Mouse (Mus musculus) neural tube, embryonic 12.5 days (tissue): ENCODE results near the gene Gm45261. TPM values are rescaled to one million over a fixed set of nuclear protein-coding genes. Genes with fewer than 3 reads are reported as not detected.
A peak's percentile ranks its signal among the peaks of the same experiment; 100 is the strongest.

Experiments
- ATAC-seq: fragments of 200-750 bp; cut with Nextera tagmentation; 2 replicates; pipeline ENCODE4 v1.8.0; 2017; ENCODE audit warnings: low read depth, mild to moderate bottlenecking, moderate TSS enrichment, moderate library complexity; ENCODE audit not compliant: low FRiP score
- H3K27ac ChIP-seq: fragments of 300-500 bp; sonication (generic); 2 replicates; pipeline ENCODE4 v1.5.1; 2016
- H3K27me3 ChIP-seq: fragments of 300-500 bp; sonication (generic); replicated peaks from 2 replicates; pipeline ENCODE4 v1.6.1; 2016; ENCODE audit warnings: mild to moderate bottlenecking
- H3K36me3 ChIP-seq: fragments of 300-500 bp; sonication (generic); 2 replicates; pipeline ENCODE4 v1.6.1; 2016; ENCODE audit warnings: mild to moderate bottlenecking
- H3K4me1 ChIP-seq: fragments of 300-500 bp; sonication (generic); 2 replicates; pipeline ENCODE4 v1.6.1; 2016
- H3K4me2 ChIP-seq: fragments of 300-500 bp; sonication (generic); replicated peaks from 2 replicates; pipeline ENCODE4 v1.6.1; 2016; ENCODE audit warnings: mild to moderate bottlenecking
- H3K4me3 ChIP-seq: fragments of 300-500 bp; sonication (generic); 2 replicates; pipeline ENCODE4 v1.5.1; 2016
- H3K9ac ChIP-seq: fragments of 300-500 bp; sonication (generic); 2 replicates; pipeline ENCODE4 v1.6.1; 2016; ENCODE audit warnings: mild to moderate bottlenecking
- H3K9me3 ChIP-seq: fragments of 300-500 bp; sonication (generic); 2 replicates; pipeline ENCODE4 v1.6.1; 2016; ENCODE audit warnings: mild to moderate bottlenecking
- WGBS: fragments of 180-500 bp; shearing (Covaris S2); methylation state at CpG from one replicate; pipeline ENCODE4 v1.1.7; 2016; 5-methylcytosine and 5-hydroxymethylcytosine counted together
- polyA plus RNA-seq: library from polyadenylated mRNA; unstranded; fragments of >200 nt; fragmentation: Nextera tagmentation; extraction: Ambion mirVana; gene quantifications from 2 replicates; pipeline ENCODE4 v1.2.1, GENCODE M21; 2016

Gm45261 gene
- polyA plus RNA-seq, 1 experiment from 2014 or later = not detected

GRCm38 (mm10) chr1:80447554-80447953 is 13.7 kb downstream of the Gm45261 start:
- Histone ChIP-seq H3K4me1 (no peaks in the 10 kb centered on the region), H3K27ac (no peak overlapping the region), H3K36me3 (no peaks in the 10 kb centered on the region), H3K9ac (no peak overlapping the region), H3K27me3 (no peaks in the 10 kb centered on the region), H3K4me3 (no peak overlapping the region), H3K4me2 (no peak overlapping the region), H3K9me3 (no peaks in the 10 kb centered on the region)
- whole genome bisulfite sequencing = 83% methylated on average over 1 of the region's 1 CpGs
- no peak for ATAC-seq

GRCm38 (mm10) chr1:80440911-80441310 is 20.3 kb downstream of the Gm45261 start:
- Histone ChIP-seq H3K9me3 (no peaks in the 10 kb centered on the region), H3K9ac (no peak overlapping the region), H3K4me3 (no peak overlapping the region), H3K27me3 (no peaks in the 10 kb centered on the region), H3K27ac (no peak overlapping the region), H3K36me3 (no peaks in the 10 kb centered on the region), H3K4me1 (no peaks in the 10 kb centered on the region), H3K4me2 (no peak overlapping the region)
- 68% methylated on average over 2 of the region's 2 CpGs for WGBS
- ATAC-seq = no peak

- H3K27ac ChIP-seq = no peak overlapping the region
- ATAC-seq = no peak
- no peaks in the 10 kb centered on the region for H3K4me1 ChIP-seq
- H3K9me3 ChIP-seq = no peaks in the 10 kb centered on the region
- WGBS = 87% methylated on average over 2 of the region's 2 CpGs
- no peaks in the 10 kb centered on the region for H3K27me3 ChIP-seq
- no peak overlapping the region for H3K4me2 ChIP-seq
- no peaks in the 10 kb centered on the region for H3K36me3 ChIP-seq
- H3K4me3 ChIP-seq = no peak overlapping the region
- no peak overlapping the region for H3K9ac ChIP-seq
Observed at GRCm38 (mm10) chr1:80438506-80438905, 22.7 kb downstream of the Gm45261 start.

GRCm38 (mm10) chr1:80427946-80428345 is 33.3 kb downstream of the Gm45261 start:
- no peak for ATAC-seq
- WGBS = 68% methylated on average over 1 of the region's 1 CpGs
- H3K9me3 ChIP-seq = no peaks in the 10 kb centered on the region
- H3K36me3 ChIP-seq = no peaks in the 10 kb centered on the region
- H3K27me3 ChIP-seq = no peaks in the 10 kb centered on the region
- H3K4me1 ChIP-seq = no peaks in the 10 kb centered on the region
- H3K27ac ChIP-seq = no peak overlapping the region
- H3K9ac ChIP-seq = no peak overlapping the region
- H3K4me2 ChIP-seq = no peak overlapping the region
- no peak overlapping the region for H3K4me3 ChIP-seq

- Histone ChIP-seq H3K4me1 (no peaks in the 10 kb centered on the region), H3K9ac (no peak overlapping the region), H3K27me3 (no peaks in the 10 kb centered on the region), H3K9me3 (no peaks in the 10 kb centered on the region), H3K36me3 (no peaks in the 10 kb centered on the region), H3K4me3 (no peak overlapping the region), H3K27ac (no peak overlapping the region), H3K4me2 (no peak overlapping the region)
- ATAC-seq = no peak
- 88% methylated on average over 1 of the region's 1 CpGs for WGBS
Observed at GRCm38 (mm10) chr1:80427425-80427824, 33.8 kb downstream of the Gm45261 start.

- ATAC-seq = no peak
- Histone ChIP-seq H3K4me1 (no peaks in the 10 kb centered on the region), H3K27ac (no peak overlapping the region), H3K27me3 (no peaks in the 10 kb centered on the region), H3K36me3 (no peaks in the 10 kb centered on the region), H3K9ac (no peak overlapping the region), H3K4me2 (no peak overlapping the region), H3K9me3 (no peaks in the 10 kb centered on the region), H3K4me3 (no peak overlapping the region)
- WGBS = 79% methylated on average over 1 of the region's 1 CpGs
Observed at GRCm38 (mm10) chr1:80424666-80425065, 36.6 kb downstream of the Gm45261 start.

GRCm38 (mm10) chr1:80418321-80419045 is 42.8 kb downstream of the Gm45261 start:
- no peaks in the 10 kb centered on the region for H3K27me3 ChIP-seq
- WGBS = 94% methylated on average over 12 of the region's 12 CpGs

GRCm38 (mm10) chr1:80416329-80416728 is 44.9 kb downstream of the Gm45261 start:
- Histone ChIP-seq H3K4me2 (no peak overlapping the region), H3K36me3 (no peaks in the 10 kb centered on the region), H3K27ac (no peak overlapping the region), H3K4me1 (no peaks in the 10 kb centered on the region), H3K9me3 (no peaks in the 10 kb centered on the region), H3K9ac (no peak overlapping the region), H3K27me3 (no peaks in the 10 kb centered on the region), H3K4me3 (no peak overlapping the region)
- WGBS = 83% methylated on average over 5 of the region's 5 CpGs
- no peak for ATAC-seq

More at GRCm38 (mm10) chr1:80418321-80419045, 42.8 kb downstream of the Gm45261 start:
- Histone ChIP-seq H3K4me3 (no peak overlapping the region), H3K9me3 (no peaks in the 10 kb centered on the region), H3K9ac (no peak overlapping the region), H3K36me3 (no peaks in the 10 kb centered on the region), H3K27ac (no peak overlapping the region), H3K4me1 (no peaks in the 10 kb centered on the region), H3K4me2 (no peak overlapping the region)
- ATAC-seq = no peak

- Histone ChIP-seq H3K27me3 (no peaks in the 10 kb centered on the region), H3K27ac (no peak overlapping the region), H3K9me3 (no peaks in the 10 kb centered on the region), H3K4me2 (no peak overlapping the region), H3K4me3 (no peak overlapping the region), H3K36me3 (no peaks in the 10 kb centered on the region), H3K9ac (no peak overlapping the region), H3K4me1 (peaks cover 3% of the 10 kb centered on the region; the same call in 1 of the 2 replicates)
- 82% methylated on average over 2 of the region's 2 CpGs for WGBS
- ATAC-seq = no peak
Observed at GRCm38 (mm10) chr1:80412521-80412920, 48.7 kb downstream of the Gm45261 start.

- Histone ChIP-seq H3K27me3 (no peaks in the 10 kb centered on the region), H3K9ac (no peak overlapping the region), H3K4me1 (peaks cover 3% of the 10 kb centered on the region; the same call in 1 of the 2 replicates), H3K4me3 (no peak overlapping the region), H3K9me3 (no peaks in the 10 kb centered on the region), H3K36me3 (no peaks in the 10 kb centered on the region), H3K27ac (no peak overlapping the region), H3K4me2 (no peak overlapping the region)
- ATAC-seq = no peak
Observed at GRCm38 (mm10) chr1:80410229-80410973, 50.8 kb downstream of the Gm45261 start.

- no peak overlapping the region for H3K4me3 ChIP-seq
- no peak for ATAC-seq
- H3K27ac ChIP-seq = no peak overlapping the region
- no peaks in the 10 kb centered on the region for H3K9me3 ChIP-seq
- H3K4me2 ChIP-seq = no peak overlapping the region
- 32% methylated on average over 6 of the region's 6 CpGs for WGBS
- H3K9ac ChIP-seq = no peak overlapping the region
- H3K4me1 ChIP-seq = peaks cover 3% of the 10 kb centered on the region; the same call in 1 of the 2 replicates
- no peaks in the 10 kb centered on the region for H3K36me3 ChIP-seq
- H3K27me3 ChIP-seq = no peaks in the 10 kb centered on the region
Observed at GRCm38 (mm10) chr1:80409467-80410105, 51.7 kb downstream of the Gm45261 start.

- ATAC-seq = peak; percentile 67
Observed at GRCm38 (mm10) chr1:80408586-80408985, 52.7 kb downstream of the Gm45261 start.

More at GRCm38 (mm10) chr1:80408586-80408985, 52.7 kb downstream of the Gm45261 start:
- H3K9me3 ChIP-seq = no peaks in the 10 kb centered on the region
- H3K27ac ChIP-seq = no peak overlapping the region
- H3K27me3 ChIP-seq = no peaks in the 10 kb centered on the region
- no peak overlapping the region for H3K9ac ChIP-seq
- H3K4me3 ChIP-seq = no peak overlapping the region
- 2% methylated on average over 3 of the region's 3 CpGs for WGBS
- H3K36me3 ChIP-seq = no peaks in the 10 kb centered on the region
- H3K4me1 ChIP-seq = peaks cover 3% of the 10 kb centered on the region; the same call in 1 of the 2 replicates
- H3K4me2 ChIP-seq = no peak overlapping the region
